14 mouse cellular contexts compared by ENCODE assay signal in genomic region chr2:33879223-33879622, GRCm38 (mm10). TPM values are rescaled to one million over a fixed set of nuclear protein-coding genes. Genes with fewer than 3 reads are reported as not detected.
DNase-seq lines count a peak whose midpoint lies in the region; ATAC-seq and TF ChIP-seq lines count a peak whose summit lies in the region.
"Had no signal": no experiment of that assay in that cellular context is flagged by ENCODE, and none has a peak within 500 bp of the region (broad histone marks: within the 10 kb centered on the region; RNA-seq: fewer than 3 reads in every experiment).

No protein-coding gene starts in this region.

- 79% methylated on average over 2 of the region's 2 CpGs for WGBS in heart, embryonic 16.5 days
- 83% methylated on average over 2 of the region's 2 CpGs for WGBS in embryonic facial prominence, embryonic 10.5 days
- WGBS in midbrain, embryonic 11.5 days: 79% methylated on average over 2 of the region's 2 CpGs
- WGBS in thymus, adult 2 months: 10% methylated on average over 2 of the region's 2 CpGs
- WGBS in cerebellum, adult 2 months: 84% methylated on average over 2 of the region's 2 CpGs

- H3K27ac ChIP-seq in heart, embryonic 16.5 days (ENCODE audit: low read length): peak overlapping the region; percentile 55; the same call in 1 of the 2 replicates
- peak overlapping the region; percentile 93 for H3K27ac ChIP-seq in embryonic facial prominence, embryonic 10.5 days (replicated peaks)
- peak overlapping the region; percentile 99; the same call in 1 of the 2 replicates for H3K27ac ChIP-seq in midbrain, embryonic 11.5 days (ENCODE audit: low read depth, low read length)
- H3K27ac ChIP-seq in thymus, adult 2 months (ENCODE audit: control insufficient read depth, insufficient read depth, low read length): peak overlapping the region; percentile 84
- H3K27ac ChIP-seq in cerebellum, adult 2 months (ENCODE audit: insufficient read depth, low read length): no peak overlapping the region
- H3K27ac ChIP-seq: liver, embryonic 15.5 days had no signal

- no peak for DNase-seq in heart, postnatal 4 days
- no peak for DNase-seq in embryonic facial prominence, embryonic 10.5 days (ENCODE audit: low spot score)
- peak; percentile 75 for DNase-seq in midbrain, embryonic 11.5 days (ENCODE audit: low spot score, missing footprints)
- DNase-seq in thymus, adult 2 months: peak; percentile 67
- no peak for DNase-seq in heart, adult 9 months (ENCODE audit: low spot score in 2 of 2)
- no peak for DNase-seq in cerebellum, adult 2 months
- DNase-seq: adrenal gland, adult 2 months; B cell, adult 2 months; gastrocnemius, postnatal 36 days; heart, postnatal 14 days; kidney, adult 8-10 months had no signal

- H3K27me3 ChIP-seq in heart, embryonic 16.5 days (ENCODE audit: control insufficient read depth, insufficient read depth, low read length): no peaks in the 10 kb centered on the region
- no peaks in the 10 kb centered on the region for H3K27me3 ChIP-seq in embryonic facial prominence, embryonic 10.5 days (replicated peaks; ENCODE audit: low read depth, poor library complexity, severe bottlenecking)
- H3K27me3 ChIP-seq in midbrain, embryonic 11.5 days (ENCODE audit: control insufficient read depth, insufficient read depth, low read length): no peaks in the 10 kb centered on the region
- H3K27me3 ChIP-seq in thymus, adult 2 months (ENCODE audit: control insufficient read depth, insufficient read depth, low read length): no peaks in the 10 kb centered on the region
- H3K27me3 ChIP-seq in cerebellum, adult 2 months (ENCODE audit: control insufficient read depth, insufficient read depth, low read length): no peaks in the 10 kb centered on the region
- H3K27me3 ChIP-seq: liver, embryonic 15.5 days had no signal

- no peak for TF ChIP-seq POLR2A in thymus, adult 2 months (IDR thresholded peaks at IDR 0.05; ENCODE audit: control insufficient read depth, extremely low read depth, insufficient read depth, low read length, poor library complexity)
- no peak for TF ChIP-seq POLR2A in cerebellum, adult 2 months (IDR thresholded peaks at IDR 0.05; ENCODE audit: borderline replicate concordance, insufficient read depth, low read length)

- peaks cover 26% of the 10 kb centered on the region for H3K4me1 ChIP-seq in heart, embryonic 16.5 days (ENCODE audit: control insufficient read depth, insufficient read depth, low read length)
- peaks cover 62% of the 10 kb centered on the region for H3K4me1 ChIP-seq in embryonic facial prominence, embryonic 10.5 days
- peaks cover 47% of the 10 kb centered on the region for H3K4me1 ChIP-seq in midbrain, embryonic 11.5 days (ENCODE audit: control insufficient read depth, insufficient read depth, low read length)
- H3K4me1 ChIP-seq in thymus, adult 2 months (replicated peaks; ENCODE audit: control insufficient read depth, insufficient read depth, low read length): peaks cover 62% of the 10 kb centered on the region
- peaks cover 26% of the 10 kb centered on the region for H3K4me1 ChIP-seq in cerebellum, adult 2 months (ENCODE audit: control insufficient read depth, insufficient read depth, low read length)

- no peak for TF ChIP-seq CTCF in thymus, adult 2 months (IDR thresholded peaks at IDR 0.05; ENCODE audit: borderline replicate concordance, control insufficient read depth, extremely low read depth, insufficient read depth, low read length, poor library complexity)
- no peak for TF ChIP-seq CTCF in cerebellum, adult 2 months (IDR thresholded peaks at IDR 0.05; ENCODE audit: borderline replicate concordance, insufficient read depth, low read depth, low read length)

- H3K9me3 ChIP-seq in heart, embryonic 16.5 days (replicated peaks; ENCODE audit: control insufficient read depth, low read length): no peaks in the 10 kb centered on the region
- no peaks in the 10 kb centered on the region for H3K9me3 ChIP-seq in embryonic facial prominence, embryonic 10.5 days
- no peaks in the 10 kb centered on the region for H3K9me3 ChIP-seq in midbrain, embryonic 11.5 days (ENCODE audit: control insufficient read depth, low read length)
- H3K9me3 ChIP-seq: liver, embryonic 15.5 days had no signal

- no peak overlapping the region for H3K4me2 ChIP-seq in heart, embryonic 16.5 days (ENCODE audit: low read depth, low read length)
- no peak overlapping the region for H3K4me2 ChIP-seq in midbrain, embryonic 11.5 days
- H3K4me2 ChIP-seq: liver, embryonic 15.5 days had no signal

- ATAC-seq in heart, embryonic 16.5 days (replicated peaks; ENCODE audit: extremely low read depth, insufficient read depth, low FRiP score): no peak
- no peak for ATAC-seq in midbrain, embryonic 11.5 days (ENCODE audit: low FRiP score)
- ATAC-seq in frontal cortex, adult (ENCODE audit: low TSS enrichment): no peak

- H3K36me3 ChIP-seq in heart, embryonic 16.5 days (ENCODE audit: control insufficient read depth, insufficient read depth): no peaks in the 10 kb centered on the region
- peaks cover 1% of the 10 kb centered on the region for H3K36me3 ChIP-seq in embryonic facial prominence, embryonic 10.5 days (replicated peaks)
- H3K36me3 ChIP-seq in midbrain, embryonic 11.5 days (ENCODE audit: control insufficient read depth, insufficient read depth, low read length): peaks cover under 1% of the 10 kb centered on the region; the same call in 1 of the 2 replicates
- no peaks in the 10 kb centered on the region for H3K36me3 ChIP-seq in thymus, adult 2 months (ENCODE audit: control insufficient read depth, insufficient read depth, low read length)
- H3K36me3 ChIP-seq: liver, embryonic 15.5 days had no signal

- no peak overlapping the region for H3K9ac ChIP-seq in heart, embryonic 16.5 days (ENCODE audit: low read length)
- no peak overlapping the region; the same call in 1 of the 2 replicates for H3K9ac ChIP-seq in midbrain, embryonic 11.5 days (ENCODE audit: low read length)
- H3K9ac ChIP-seq: liver, embryonic 15.5 days had no signal

- H3K4me3 ChIP-seq in heart, embryonic 16.5 days (ENCODE audit: low read length): no peak overlapping the region
- H3K4me3 ChIP-seq in embryonic facial prominence, embryonic 10.5 days: no peak overlapping the region
- H3K4me3 ChIP-seq in midbrain, embryonic 11.5 days (ENCODE audit: low read depth, low read length): no peak overlapping the region
- no peak overlapping the region for H3K4me3 ChIP-seq in thymus, adult 2 months (ENCODE audit: control insufficient read depth, insufficient read depth, low read length)
- no peak overlapping the region for H3K4me3 ChIP-seq in cerebellum, adult 2 months (replicated peaks; ENCODE audit: insufficient read depth, low read depth, low read length)
- H3K4me3 ChIP-seq: liver, embryonic 15.5 days had no signal

RNA-seq across cellular contexts. Expression of gene Mvb12b, which starts 8.5 kb away (rescaled TPM):
- 10.1 and 10.9 TPM in 2 replicates for polyA plus RNA-seq in heart, embryonic 16.5 days (2015; fragmentation: Nextera tagmentation; extraction: Ambion mirVana)
- 10 to 100 TPM; 28.1 to 29.3 TPM for total RNA-seq in heart, postnatal 4 days (2021)
- 14.4 and 16.1 TPM in 2 replicates for polyA plus RNA-seq in embryonic facial prominence, embryonic 10.5 days (2016; fragmentation: Nextera tagmentation; extraction: Ambion mirVana)
- 36.6 and 38.1 TPM in 2 replicates for polyA plus RNA-seq in midbrain, embryonic 11.5 days (2014; fragmentation: Nextera tagmentation; extraction: Ambion mirVana)
- polyA plus RNA-seq in thymus, adult 2 months (2012; rRNA removed): 79.3 and 94.9 TPM in 2 replicates
- polyA plus RNA-seq in cerebellum, adult 2 months (2012; rRNA removed): 68.4 and 70.8 TPM in 2 replicates

Comparison
In these comparisons a context has a peak if more than half of its experiments do, and no peak if none do; other contexts are left out.
1. DNase-seq: peak in midbrain, embryonic 11.5 days (single experiment) and thymus, adult 2 months (single experiment); none in heart, postnatal 4 days (single experiment), embryonic facial prominence, embryonic 10.5 days (single experiment), heart, adult 9 months (0 of 2) and cerebellum, adult 2 months (0 of 2).